Mouse (Mus musculus): ENCODE measurements around the gene Rassf4. TPM values are rescaled to one million over a fixed set of nuclear protein-coding genes. Genes with fewer than 3 reads are reported as not detected.
"Not testable (repeated sequence)": the region's sequence is repeated elsewhere in the genome, so short reads cannot be mapped to it uniquely, and the experiment has no call there.

The Rassf4 gene
- total and polyA plus RNA-seq, 3 experiments: 5.8 to 6.4 (median 5.8) TPM

DNA sequence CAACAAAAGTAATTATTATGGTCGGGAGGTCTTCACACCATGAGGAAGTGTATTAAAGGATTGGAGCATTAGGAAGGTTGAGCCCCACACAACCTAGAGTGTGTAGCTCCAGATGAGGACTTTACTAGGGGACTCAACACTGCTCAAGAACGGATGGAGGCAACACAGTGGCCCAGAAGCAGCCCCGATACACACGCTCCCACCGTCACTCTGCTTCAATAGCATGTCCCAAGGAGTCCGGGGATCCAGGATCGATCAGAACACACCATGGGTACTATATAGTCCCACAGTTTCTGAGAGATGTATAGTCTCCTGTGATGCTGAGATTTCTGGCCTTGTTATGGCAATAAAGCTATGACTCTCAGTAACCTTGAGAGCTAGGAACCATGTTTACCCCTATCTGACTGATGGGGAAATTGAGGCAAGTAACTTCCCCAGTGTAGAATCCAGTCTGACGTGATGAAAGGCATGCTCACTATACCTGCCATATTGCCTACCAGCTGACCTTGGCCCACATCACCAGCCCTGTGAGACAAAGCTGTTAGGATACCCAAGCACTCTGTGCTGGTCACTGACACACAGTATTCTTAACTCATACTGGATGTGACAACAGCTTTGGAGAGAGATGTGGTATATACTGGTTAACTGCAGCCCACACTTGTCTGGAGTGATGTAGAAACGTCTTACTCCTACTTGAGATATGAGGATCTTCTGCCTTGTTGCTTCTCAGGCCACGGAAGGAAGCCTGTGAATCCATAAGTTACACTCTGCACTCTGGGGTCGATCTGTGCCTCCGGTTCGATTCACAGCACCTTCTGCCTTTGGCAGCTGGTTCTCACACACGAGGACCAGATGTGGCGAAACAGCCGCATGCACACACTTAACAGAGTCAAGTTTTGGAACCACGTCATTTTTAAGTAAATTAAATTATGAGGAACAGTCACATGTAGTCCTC lies 39.7 kb downstream of the Rassf4 start:
- no peaks in the 10 kb centered on the region for H3K79me2 ChIP-seq (replicated peaks; ENCODE audit: control insufficient read depth, insufficient read depth, low read length)
- H3K4me1 ChIP-seq (ENCODE audit: control insufficient read depth, insufficient read depth, low read length): peaks cover 31% of the 10 kb centered on the region
- WGBS: 92% methylated on average over 17 of the region's 17 CpGs
- H3K27me3 ChIP-seq (ENCODE audit: control insufficient read depth, insufficient read depth, low read length): no peaks in the 10 kb centered on the region
- no peak overlapping the region for H3K4me3 ChIP-seq
- no peak for DNase-seq
- no peak for TF ChIP-seq EP300 (IDR thresholded peaks at IDR 0.05; ENCODE audit: insufficient read depth, low read depth, low read length)
- no peak for TF ChIP-seq POLR2A (IDR thresholded peaks at IDR 0.05; ENCODE audit: insufficient read depth, low read depth, low read length)
- TF ChIP-seq CTCF (IDR thresholded peaks at IDR 0.05): no peak
- H3K36me3 ChIP-seq (ENCODE audit: control insufficient read depth, insufficient read depth, low read length): peaks cover 14% of the 10 kb centered on the region
- H3K9ac ChIP-seq (ENCODE audit: low read depth, low read length): no peak overlapping the region
- peak overlapping the region; percentile 90 for H3K27ac ChIP-seq
- intact Hi-C loops (cut with DNase I): no loop called here

DNA sequence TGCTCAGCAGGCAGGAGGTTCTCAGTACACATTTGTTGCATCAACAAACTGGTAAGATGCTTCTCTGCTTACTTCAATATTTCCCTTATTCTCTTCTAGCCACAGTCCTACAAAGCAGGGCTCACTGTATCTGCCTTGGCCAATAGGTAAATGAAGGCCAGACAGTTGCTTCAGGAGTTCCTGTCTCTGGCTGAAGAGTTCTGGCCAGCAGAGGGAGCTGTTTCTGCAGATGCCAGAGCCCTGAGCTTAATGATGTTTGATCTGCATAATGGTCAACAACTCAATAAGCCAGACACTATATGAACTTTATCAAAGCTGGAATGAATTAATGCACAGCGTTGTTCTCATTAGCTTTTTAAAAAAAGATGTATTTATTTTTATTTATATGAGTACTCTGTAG lies 41.6 kb downstream of the Rassf4 start:
- TF ChIP-seq CTCF (IDR thresholded peaks at IDR 0.05) (peak; percentile 94), POLR2A (IDR thresholded peaks at IDR 0.05; ENCODE audit: insufficient read depth, low read depth, low read length) (no peak), EP300 (IDR thresholded peaks at IDR 0.05; ENCODE audit: insufficient read depth, low read depth, low read length) (peak; percentile 81)
- Histone ChIP-seq H3K4me1 (ENCODE audit: control insufficient read depth, insufficient read depth, low read length) (peaks cover 19% of the 10 kb centered on the region), H3K9ac (ENCODE audit: low read depth, low read length) (no peak overlapping the region), H3K27me3 (ENCODE audit: control insufficient read depth, insufficient read depth, low read length) (no peaks in the 10 kb centered on the region), H3K27ac (no peak overlapping the region), H3K36me3 (ENCODE audit: control insufficient read depth, insufficient read depth, low read length) (peaks cover 12% of the 10 kb centered on the region), H3K4me3 (no peak overlapping the region), H3K79me2 (replicated peaks; ENCODE audit: control insufficient read depth, insufficient read depth, low read length) (no peaks in the 10 kb centered on the region)
- intact Hi-C loops (cut with DNase I): loop anchor here (1.0 kb wide), 2 partner anchors 19 to 65 kb away; no protein-coding TSS in a partner anchor
- DNase-seq: peak; percentile 82 to 85
- WGBS: 24% methylated on average over 1 of the region's 1 CpGs

DNA sequence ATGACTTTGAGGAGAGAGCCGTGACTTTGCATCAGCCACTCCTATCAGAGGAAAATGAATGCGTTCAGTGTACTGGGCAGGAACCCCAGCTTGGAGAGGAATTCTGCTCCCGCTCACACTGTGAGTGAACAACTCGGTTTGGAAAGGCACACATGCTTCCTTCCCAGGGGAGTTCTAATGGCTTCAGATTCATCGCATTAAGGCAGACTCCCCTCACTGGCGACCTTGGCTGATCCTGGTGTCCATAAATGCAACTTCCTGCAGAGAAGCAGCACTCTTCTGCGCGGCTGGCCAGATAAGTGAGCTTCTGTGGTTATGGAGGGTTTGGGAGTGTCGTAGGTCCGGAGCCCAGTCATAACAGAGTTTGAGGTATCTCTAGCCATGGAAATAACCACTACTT lies 44.0 kb downstream of the Rassf4 start:
- no peak for DNase-seq
- no peak overlapping the region for H3K9ac ChIP-seq (ENCODE audit: low read depth, low read length)
- no peaks in the 10 kb centered on the region for H3K27me3 ChIP-seq (ENCODE audit: control insufficient read depth, insufficient read depth, low read length)
- H3K79me2 ChIP-seq (replicated peaks; ENCODE audit: control insufficient read depth, insufficient read depth, low read length): no peaks in the 10 kb centered on the region
- intact Hi-C loops (cut with DNase I): no loop called here
- peaks cover 5% of the 10 kb centered on the region for H3K4me1 ChIP-seq (ENCODE audit: control insufficient read depth, insufficient read depth, low read length)
- H3K36me3 ChIP-seq (ENCODE audit: control insufficient read depth, insufficient read depth, low read length): peaks cover 3% of the 10 kb centered on the region
- TF ChIP-seq POLR2A (IDR thresholded peaks at IDR 0.05; ENCODE audit: insufficient read depth, low read depth, low read length) (no peak), EP300 (IDR thresholded peaks at IDR 0.05; ENCODE audit: insufficient read depth, low read depth, low read length) (no peak), CTCF (IDR thresholded peaks at IDR 0.05) (no peak)
- no peak overlapping the region for H3K4me3 ChIP-seq
- H3K27ac ChIP-seq: no peak overlapping the region; the same call in 1 of the 2 replicates
- whole genome bisulfite sequencing: 27% methylated on average over 10 of the region's 10 CpGs

DNA sequence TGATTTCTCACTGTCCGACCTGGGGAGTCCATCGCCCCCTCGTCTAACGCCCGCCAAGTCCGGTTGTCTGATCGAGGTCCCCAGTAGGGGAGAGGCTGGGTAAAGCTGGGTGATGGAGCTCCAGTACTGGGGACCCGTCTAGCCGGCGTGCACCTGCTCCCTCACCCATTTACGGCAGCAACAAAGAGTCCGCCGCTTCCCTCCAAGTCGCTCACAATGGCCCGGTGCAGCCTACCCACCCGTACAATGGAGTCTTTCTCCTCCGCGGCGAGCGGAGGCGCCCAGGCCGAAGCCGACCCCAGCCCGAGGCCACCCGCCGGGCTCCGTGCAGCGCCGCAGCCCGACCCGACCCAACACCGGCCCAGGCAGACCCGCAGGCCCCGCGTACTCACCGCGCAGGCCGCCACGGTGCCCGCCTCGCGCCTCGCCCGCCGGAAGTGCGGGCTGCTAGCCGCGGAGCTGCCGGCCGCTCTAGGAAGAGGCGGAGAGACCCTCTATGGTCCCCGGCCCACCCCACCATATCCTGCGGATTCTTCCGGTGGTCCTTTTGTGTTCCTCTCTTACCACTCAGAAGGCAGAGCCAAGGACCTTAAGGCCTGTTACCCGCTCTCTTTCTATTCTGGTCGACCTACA lies 45.1 kb downstream of the Rassf4 start, which contains the start of gene Zfp422:
TSS of gene Zfp422 (minus strand) at position 461 of the 633 bp plus-strand sequence.
- intact Hi-C loops (cut with DNase I): no loop called here
- Histone ChIP-seq H3K27me3 (ENCODE audit: control insufficient read depth, insufficient read depth, low read length) (no peaks in the 10 kb centered on the region), H3K4me1 (ENCODE audit: control insufficient read depth, insufficient read depth, low read length) (peaks cover 3% of the 10 kb centered on the region), H3K79me2 (replicated peaks; ENCODE audit: control insufficient read depth, insufficient read depth, low read length) (no peaks in the 10 kb centered on the region), H3K27ac (peak within 1 kb of the TSS; percentile 88), H3K4me3 (peak within 1 kb of the TSS; percentile 82), H3K9ac (ENCODE audit: low read depth, low read length) (peak within 1 kb of the TSS; percentile 95), H3K36me3 (ENCODE audit: control insufficient read depth, insufficient read depth, low read length) (peaks cover 3% of the 10 kb centered on the region; the same call in 1 of the 2 replicates)
- peak; percentile 81 to 82 for DNase-seq
- TF ChIP-seq POLR2A (IDR thresholded peaks at IDR 0.05; ENCODE audit: insufficient read depth, low read depth, low read length) (peak; percentile 54), CTCF (IDR thresholded peaks at IDR 0.05) (no peak), EP300 (IDR thresholded peaks at IDR 0.05; ENCODE audit: insufficient read depth, low read depth, low read length) (no peak)
- WGBS: under 1% methylated on average over 56 of the region's 56 CpGs

DNA sequence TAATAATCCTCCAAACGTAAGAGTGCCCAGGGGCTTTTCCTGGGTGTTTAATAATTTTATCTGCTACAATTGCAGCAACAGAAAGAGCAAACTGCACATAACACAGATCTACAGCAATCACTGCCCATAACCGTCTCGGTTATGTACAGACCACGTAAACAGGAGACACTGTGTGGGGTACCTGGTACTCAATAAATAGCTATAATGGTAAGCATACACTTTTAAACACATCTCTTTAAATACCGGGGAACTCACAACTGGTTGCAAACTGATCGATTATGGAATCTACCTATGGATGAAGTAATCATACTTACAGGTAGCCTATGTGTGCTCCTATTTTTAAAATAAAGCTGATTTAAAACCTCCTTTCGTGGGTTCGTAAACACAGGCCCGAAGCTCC lies 45.7 kb downstream of the Rassf4 start:
- intact Hi-C loops (cut with DNase I): no loop called here
- H3K27me3 ChIP-seq (ENCODE audit: control insufficient read depth, insufficient read depth, low read length): no peaks in the 10 kb centered on the region
- H3K9ac ChIP-seq (ENCODE audit: low read depth, low read length): peak overlapping the region; percentile 95
- no peaks in the 10 kb centered on the region for H3K79me2 ChIP-seq (replicated peaks; ENCODE audit: control insufficient read depth, insufficient read depth, low read length)
- DNase-seq: no peak
- TF ChIP-seq POLR2A (IDR thresholded peaks at IDR 0.05; ENCODE audit: insufficient read depth, low read depth, low read length): no peak
- no peak for TF ChIP-seq CTCF (IDR thresholded peaks at IDR 0.05)
- peak overlapping the region; percentile 88 for H3K27ac ChIP-seq
- 14% methylated on average over 9 of the region's 9 CpGs for WGBS
- peaks cover 3% of the 10 kb centered on the region for H3K4me1 ChIP-seq (ENCODE audit: control insufficient read depth, insufficient read depth, low read length)
- peaks cover 3% of the 10 kb centered on the region; the same call in 1 of the 2 replicates for H3K36me3 ChIP-seq (ENCODE audit: control insufficient read depth, insufficient read depth, low read length)
- peak overlapping the region; percentile 82 for H3K4me3 ChIP-seq

DNA sequence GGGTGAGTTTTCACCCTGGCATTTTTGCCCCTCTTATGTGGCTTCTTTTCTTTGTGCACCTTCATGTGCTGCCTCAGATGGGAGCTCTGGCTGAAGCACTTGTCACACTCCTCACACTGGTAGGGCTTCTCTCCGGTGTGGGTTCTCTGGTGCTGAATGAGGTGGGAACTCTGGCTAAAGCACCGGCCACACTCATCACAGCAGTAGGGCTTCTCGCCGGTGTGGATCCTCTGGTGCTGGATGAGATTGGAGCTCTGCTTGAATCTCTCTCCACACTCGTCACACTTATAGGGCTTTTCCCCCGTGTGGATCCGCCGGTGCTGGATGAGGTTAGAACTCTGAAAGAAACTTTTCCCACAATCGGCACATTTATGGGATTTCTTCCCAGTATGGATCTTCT lies 47.3 kb downstream of the Rassf4 start:
- H3K27me3 ChIP-seq (ENCODE audit: control insufficient read depth, insufficient read depth, low read length); DNase-seq; intact Hi-C loops (cut with DNase I); H3K9ac ChIP-seq (ENCODE audit: low read depth, low read length); H3K4me1 ChIP-seq (ENCODE audit: control insufficient read depth, insufficient read depth, low read length); H3K36me3 ChIP-seq (ENCODE audit: control insufficient read depth, insufficient read depth, low read length); H3K4me3 ChIP-seq; H3K27ac ChIP-seq; H3K79me2 ChIP-seq (replicated peaks; ENCODE audit: control insufficient read depth, insufficient read depth, low read length): not testable (repeated sequence)
- 95% methylated on average over 9 of the region's 9 CpGs for WGBS

All from heart, adult 2 months (tissue).